9 mouse cellular contexts compared by ENCODE assay signal in genomic region chr1:46851586-46851985, GRCm38 (mm10). TPM values are rescaled to one million over a fixed set of nuclear protein-coding genes. Genes with fewer than 3 reads are reported as not detected.
DNase-seq lines count a peak whose midpoint lies in the region; ATAC-seq and TF ChIP-seq lines count a peak whose summit lies in the region.
"Had no signal": no experiment of that assay in that cellular context is flagged by ENCODE, and none has a peak within 500 bp of the region (broad histone marks: within the 10 kb centered on the region; RNA-seq: fewer than 3 reads in every experiment).

No protein-coding gene starts in this region.

- no peaks in the 10 kb centered on the region for H3K9me3 ChIP-seq in neural tube, embryonic 12.5 days
- H3K9me3 ChIP-seq: megakaryocyte, embryonic 14.5 days had no signal

- H3K4me2 ChIP-seq in neural tube, embryonic 12.5 days (replicated peaks), result peak overlapping the region; percentile 71

- H3K27me3 ChIP-seq in neural tube, embryonic 12.5 days (replicated peaks), result no peaks in the 10 kb centered on the region
- H3K27me3 ChIP-seq: megakaryocyte, embryonic 14.5 days had no signal

- 0 out of 2 replicates have a peak overlapping the region, but pooled peaks have one; percentile 67 for H3K27ac ChIP-seq in cortical plate, adult 2 months (ENCODE audit: insufficient read depth, low read length)
- H3K27ac ChIP-seq in neural tube, embryonic 12.5 days, result no peak overlapping the region

- 70% methylated on average over 4 of the region's 4 CpGs for WGBS in neural tube, embryonic 12.5 days

- TF ChIP-seq CTCF in cortical plate, adult 2 months (IDR thresholded peaks at IDR 0.05; ENCODE audit: extremely low read depth, insufficient read depth, low read length), result no peak

- no peak for TF ChIP-seq POLR2A in cortical plate, adult 2 months (IDR thresholded peaks at IDR 0.05; ENCODE audit: extremely low read depth, insufficient read depth, low read length)

- peaks cover 3% of the 10 kb centered on the region; the same call in 1 of the 2 replicates for H3K4me1 ChIP-seq in cortical plate, adult 2 months (ENCODE audit: control insufficient read depth, insufficient read depth, low read length)
- peaks cover 17% of the 10 kb centered on the region for H3K4me1 ChIP-seq in neural tube, embryonic 12.5 days

- intact Hi-C loops in left cerebral cortex, postnatal 10 days (cut with DNase I), result loop anchor here (10.0 kb wide), 1 partner anchor 243 kb away; no protein-coding TSS in a partner anchor

- no peaks in the 10 kb centered on the region for H3K36me3 ChIP-seq in neural tube, embryonic 12.5 days

- ATAC-seq in neural tube, embryonic 12.5 days (ENCODE audit: low FRiP score, low read depth), result no peak

- H3K4me3 ChIP-seq in cortical plate, adult 2 months (ENCODE audit: insufficient read depth, low read length), result peak overlapping the region; percentile 42; the same call in 1 of the 2 replicates
- no peak overlapping the region for H3K4me3 ChIP-seq in neural tube, embryonic 12.5 days

- peak; percentile 17 for DNase-seq in left cerebral cortex, adult 11 months (ENCODE audit: low spot score)
- no peak for DNase-seq in left cerebral cortex, adult 8-10 months (ENCODE audit: low spot score in 2 of 2)
- peak; percentile 44 for DNase-seq in induced T-regulatory cell, adult 2 months (ENCODE audit: low read depth)
- no peak for DNase-seq in left cerebral cortex, postnatal 10 days (ENCODE audit: extremely low spot score in 1 of 2, low spot score in 2 of 2)
- DNase-seq in gastrocnemius, adult 18-20 months (ENCODE audit: low spot score), result no peak
- no peak for DNase-seq in cerebellum, postnatal 25 days

- no peak overlapping the region for H3K9ac ChIP-seq in neural tube, embryonic 12.5 days

RNA-seq across cellular contexts. Expression of gene Slc39a10, which starts 41.1 kb away (rescaled TPM):
- total RNA-seq in left cerebral cortex, adult 8-10 months (2022), result 100 to 1,000 TPM; 162 to 182 (median 168) TPM
- polyA plus RNA-seq in cortical plate, adult 2 months (2012; rRNA removed), result 94.2 and 95.0 TPM in 2 replicates
- polyA plus RNA-seq in neural tube, embryonic 12.5 days (2016; fragmentation: Nextera tagmentation; extraction: Ambion mirVana), result 65.1 and 65.5 TPM in 2 replicates
- 100 to 1,000 TPM; 130 to 139 TPM for total RNA-seq in left cerebral cortex, postnatal 10 days (2021)
- total RNA-seq in gastrocnemius, adult 18-20 months (2021), result 1 to 10 TPM; 4.0 to 5.3 TPM

Comparison
In these comparisons a context has a peak if more than half of its experiments do, and no peak if none do; other contexts are left out.
1. DNase-seq: peak in left cerebral cortex, adult 11 months (single experiment) and induced T-regulatory cell, adult 2 months (single experiment); none in left cerebral cortex, adult 8-10 months (0 of 2), left cerebral cortex, postnatal 10 days (0 of 2), gastrocnemius, adult 18-20 months (single experiment) and cerebellum, postnatal 25 days (0 of 2).
2. RNA of gene Slc39a10, which starts 41.1 kb away (total RNA-seq): 162 to 182 TPM in left cerebral cortex, adult 8-10 months and 130 to 139 TPM in left cerebral cortex, postnatal 10 days; 4.0 to 5.3 TPM in gastrocnemius, adult 18-20 months; every median in the first group is over 10 times any median in the second.